Mouse (Mus musculus): ENCODE measurements at regions not wholly inside any gene's neighbourhood (a gene's known extent, or its start where the extent isn't known, plus 50 kb on each side); places are given as distances from the start of the nearest gene placed in this dataset.

DNA sequence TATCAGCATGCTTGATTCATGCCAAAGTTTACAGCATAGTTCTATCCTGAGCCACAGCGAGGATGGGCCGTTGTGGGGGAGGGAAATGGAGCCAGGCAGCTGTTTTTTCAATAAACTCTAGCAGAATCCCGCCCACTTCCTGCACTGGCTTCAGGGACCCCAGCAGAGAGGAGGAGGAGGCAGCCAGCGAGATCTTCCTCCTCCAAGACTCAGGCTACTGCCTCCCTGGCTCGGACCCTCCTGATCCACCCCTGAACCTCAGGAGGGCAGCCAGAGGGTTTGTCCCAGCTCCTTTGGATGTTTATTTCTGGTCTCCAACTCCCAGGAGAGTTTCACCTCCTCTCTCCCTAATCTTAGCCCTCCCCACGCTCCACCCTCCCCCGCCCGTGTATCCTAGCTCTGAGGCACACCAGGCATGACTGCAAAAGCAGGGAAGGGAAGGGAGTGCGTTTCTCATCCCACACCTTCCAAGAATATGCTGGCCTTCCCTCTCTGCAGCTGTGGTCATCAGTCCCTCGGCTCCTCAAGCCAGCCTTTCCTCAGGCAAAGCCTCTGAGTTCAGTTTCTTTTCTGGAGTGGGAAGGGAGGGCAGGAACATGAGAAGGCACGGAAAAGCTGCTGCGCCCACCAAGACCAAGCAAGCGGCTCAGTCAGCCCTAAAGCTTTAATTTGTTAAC, 195.5 kb downstream of the Sox4 start:
- H3K4me1 ChIP-seq (ENCODE audit: control insufficient read depth, insufficient read depth, low read length) = peaks cover 12% of the 10 kb centered on the region
- TF ChIP-seq POLR2A (IDR thresholded peaks at IDR 0.05; ENCODE audit: insufficient read depth, low read depth, low read length) (no peak), CTCF (IDR thresholded peaks at IDR 0.05; ENCODE audit: insufficient read depth, low read depth, low read length) (no peak)
- peak overlapping the region; percentile 65 for H3K27ac ChIP-seq (ENCODE audit: insufficient read depth, low read depth, low read length)
- H3K4me3 ChIP-seq (ENCODE audit: insufficient read depth, low read depth, low read length) = peak overlapping the region; percentile 49
- WGBS = 1% methylated on average over 13 of the region's 13 CpGs

DNA sequence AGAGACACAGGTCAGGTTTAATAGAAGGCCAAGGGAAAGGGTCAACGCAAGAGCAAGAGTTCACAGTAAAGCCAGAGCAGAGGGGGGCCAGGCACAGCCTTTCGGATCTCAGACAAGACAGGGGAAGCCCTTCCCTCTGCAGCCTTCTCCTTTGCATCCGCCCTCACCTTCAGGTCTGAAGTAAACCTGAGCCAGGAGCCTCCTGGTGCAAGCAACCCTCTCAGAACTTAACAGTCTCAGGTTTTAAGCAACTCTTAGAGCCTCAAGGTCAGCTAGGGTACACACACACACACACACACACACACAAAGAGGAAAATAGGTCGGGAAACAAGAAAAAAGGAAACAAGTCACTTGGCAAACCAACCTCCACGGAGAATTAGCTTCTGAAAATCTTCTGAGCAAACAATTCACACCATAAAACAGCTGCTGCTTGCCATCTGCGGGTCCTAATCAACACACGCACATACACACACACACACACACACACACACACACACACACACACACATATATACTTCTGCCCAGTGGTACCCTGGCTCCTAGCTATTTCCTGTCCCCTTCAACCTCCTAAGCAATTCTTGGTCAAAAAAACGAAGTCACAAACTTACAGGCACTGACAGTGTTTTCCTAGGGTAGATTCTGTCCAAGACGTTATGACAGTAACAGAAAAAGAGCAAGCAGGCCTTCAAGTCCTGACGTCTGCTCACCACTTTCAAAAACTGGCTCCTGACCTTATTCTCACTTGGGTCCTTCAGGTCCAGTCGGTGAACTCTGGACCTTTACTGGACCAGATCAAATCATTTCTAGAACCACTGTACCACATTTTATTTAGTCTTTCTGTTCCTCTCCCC, 196.4 kb downstream of the Sox4 start:
- Histone ChIP-seq H3K4me1 (ENCODE audit: control insufficient read depth, insufficient read depth, low read length) (peaks cover 12% of the 10 kb centered on the region), H3K4me3 (ENCODE audit: insufficient read depth, low read depth, low read length) (no peak overlapping the region), H3K27ac (ENCODE audit: insufficient read depth, low read depth, low read length) (peak overlapping the region; percentile 37)
- no peak for TF ChIP-seq POLR2A (IDR thresholded peaks at IDR 0.05; ENCODE audit: insufficient read depth, low read depth, low read length)
- no peak for TF ChIP-seq CTCF (IDR thresholded peaks at IDR 0.05; ENCODE audit: insufficient read depth, low read depth, low read length)
- 32% methylated on average over 11 of the region's 11 CpGs for WGBS

DNA sequence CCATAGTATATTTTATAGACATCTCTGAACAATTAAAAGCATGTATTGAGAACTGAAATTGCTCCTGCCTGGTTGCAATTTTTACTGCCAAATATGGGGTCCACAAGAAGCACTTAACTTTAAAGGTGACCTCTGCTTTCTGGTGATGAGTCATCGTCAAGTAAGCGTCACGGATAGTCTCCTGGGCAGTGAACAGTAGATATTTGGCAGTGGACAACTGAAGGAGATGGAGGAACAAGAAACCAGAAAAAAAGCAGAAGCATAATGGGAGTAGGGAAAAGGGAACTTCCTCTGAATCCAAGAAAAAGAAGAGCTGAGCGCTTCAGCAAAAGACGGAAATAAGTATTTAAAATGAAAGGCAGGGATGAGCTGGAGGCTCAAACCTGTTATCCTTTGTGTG, 199.3 kb downstream of the Sox4 start:
- Histone ChIP-seq H3K27ac (ENCODE audit: insufficient read depth, low read depth, low read length) (no peak overlapping the region), H3K4me3 (ENCODE audit: insufficient read depth, low read depth, low read length) (no peak overlapping the region), H3K4me1 (ENCODE audit: control insufficient read depth, insufficient read depth, low read length) (peaks cover 12% of the 10 kb centered on the region)
- 81% methylated on average over 5 of the region's 5 CpGs for WGBS
- no peak for TF ChIP-seq CTCF (IDR thresholded peaks at IDR 0.05; ENCODE audit: insufficient read depth, low read depth, low read length)
- no peak for TF ChIP-seq POLR2A (IDR thresholded peaks at IDR 0.05; ENCODE audit: insufficient read depth, low read depth, low read length)

DNA sequence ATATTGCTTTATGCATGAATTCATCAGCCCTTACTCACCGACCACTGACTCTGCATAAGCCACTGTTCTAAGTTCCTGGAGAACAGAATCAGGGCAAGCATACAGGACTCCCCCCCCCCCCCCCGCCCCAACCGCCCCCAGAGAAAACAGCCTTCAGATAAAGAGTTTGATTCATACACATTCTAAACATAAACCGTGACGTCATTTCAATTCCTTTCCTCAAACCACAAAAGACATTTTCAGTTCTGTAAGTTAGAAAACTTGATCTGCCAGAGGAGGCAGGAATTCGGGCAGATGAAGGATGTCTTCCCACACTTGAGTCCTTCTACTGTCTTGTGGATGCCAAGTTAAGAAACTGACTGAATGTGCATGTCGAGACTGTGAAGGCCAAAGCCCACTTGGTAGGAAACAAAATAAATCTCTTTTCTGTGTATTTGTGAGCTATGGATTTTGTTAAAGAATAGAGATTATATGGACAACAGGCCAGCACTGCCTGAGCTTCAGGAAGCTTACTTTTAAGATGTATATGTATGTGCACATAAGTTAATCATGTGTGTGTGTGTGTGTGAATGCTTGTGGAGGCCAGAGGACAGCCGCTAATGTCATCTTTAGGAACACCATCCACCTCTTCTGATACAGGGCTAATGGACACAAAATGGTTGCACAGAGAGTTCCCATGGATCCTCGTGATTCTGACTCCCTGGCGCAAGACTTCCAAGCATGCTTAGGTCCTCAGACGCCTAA, 202.4 kb downstream of the Sox4 start:
- no peak for TF ChIP-seq CTCF (IDR thresholded peaks at IDR 0.05; ENCODE audit: insufficient read depth, low read depth, low read length)
- no peak for TF ChIP-seq POLR2A (IDR thresholded peaks at IDR 0.05; ENCODE audit: insufficient read depth, low read depth, low read length)
- Histone ChIP-seq H3K4me3 (ENCODE audit: insufficient read depth, low read depth, low read length) (no peak overlapping the region), H3K27ac (ENCODE audit: insufficient read depth, low read depth, low read length) (no peak overlapping the region), H3K4me1 (ENCODE audit: control insufficient read depth, insufficient read depth, low read length) (no peaks in the 10 kb centered on the region)
- 88% methylated on average over 11 of the region's 11 CpGs for WGBS

DNA sequence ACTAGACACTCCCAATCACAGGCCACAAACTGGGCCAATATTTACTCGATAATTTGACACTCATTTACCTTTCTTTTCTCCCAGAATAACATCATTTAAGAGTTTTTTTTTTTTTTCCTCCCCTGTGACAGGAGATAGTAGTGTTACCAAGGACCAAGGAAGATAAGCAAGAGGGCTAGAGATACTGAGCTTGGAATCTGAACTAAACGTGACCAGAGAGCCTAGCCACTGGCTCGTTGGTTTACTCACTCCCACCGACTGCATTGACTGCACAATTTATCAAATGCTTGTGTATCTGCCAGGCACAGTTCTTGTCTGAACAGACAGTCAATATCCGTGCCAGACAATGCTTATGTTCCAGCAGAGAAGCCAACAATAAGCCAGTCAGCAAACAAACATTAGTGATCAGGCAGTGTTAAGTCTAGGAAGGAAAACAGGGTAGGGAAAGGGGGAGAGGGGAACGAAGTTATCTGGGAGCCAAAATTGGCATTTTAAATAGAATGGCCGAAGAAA, 213.3 kb downstream of the Sox4 start:
- WGBS = 60% methylated on average over 7 of the region's 7 CpGs
- Histone ChIP-seq H3K4me3 (ENCODE audit: insufficient read depth, low read depth, low read length) (no peak overlapping the region), H3K27ac (ENCODE audit: insufficient read depth, low read depth, low read length) (no peak overlapping the region), H3K4me1 (ENCODE audit: control insufficient read depth, insufficient read depth, low read length) (peaks cover 4% of the 10 kb centered on the region; the same call in 1 of the 2 replicates)
- no peak for TF ChIP-seq POLR2A (IDR thresholded peaks at IDR 0.05; ENCODE audit: insufficient read depth, low read depth, low read length)
- TF ChIP-seq CTCF (IDR thresholded peaks at IDR 0.05; ENCODE audit: insufficient read depth, low read depth, low read length) = no peak

DNA sequence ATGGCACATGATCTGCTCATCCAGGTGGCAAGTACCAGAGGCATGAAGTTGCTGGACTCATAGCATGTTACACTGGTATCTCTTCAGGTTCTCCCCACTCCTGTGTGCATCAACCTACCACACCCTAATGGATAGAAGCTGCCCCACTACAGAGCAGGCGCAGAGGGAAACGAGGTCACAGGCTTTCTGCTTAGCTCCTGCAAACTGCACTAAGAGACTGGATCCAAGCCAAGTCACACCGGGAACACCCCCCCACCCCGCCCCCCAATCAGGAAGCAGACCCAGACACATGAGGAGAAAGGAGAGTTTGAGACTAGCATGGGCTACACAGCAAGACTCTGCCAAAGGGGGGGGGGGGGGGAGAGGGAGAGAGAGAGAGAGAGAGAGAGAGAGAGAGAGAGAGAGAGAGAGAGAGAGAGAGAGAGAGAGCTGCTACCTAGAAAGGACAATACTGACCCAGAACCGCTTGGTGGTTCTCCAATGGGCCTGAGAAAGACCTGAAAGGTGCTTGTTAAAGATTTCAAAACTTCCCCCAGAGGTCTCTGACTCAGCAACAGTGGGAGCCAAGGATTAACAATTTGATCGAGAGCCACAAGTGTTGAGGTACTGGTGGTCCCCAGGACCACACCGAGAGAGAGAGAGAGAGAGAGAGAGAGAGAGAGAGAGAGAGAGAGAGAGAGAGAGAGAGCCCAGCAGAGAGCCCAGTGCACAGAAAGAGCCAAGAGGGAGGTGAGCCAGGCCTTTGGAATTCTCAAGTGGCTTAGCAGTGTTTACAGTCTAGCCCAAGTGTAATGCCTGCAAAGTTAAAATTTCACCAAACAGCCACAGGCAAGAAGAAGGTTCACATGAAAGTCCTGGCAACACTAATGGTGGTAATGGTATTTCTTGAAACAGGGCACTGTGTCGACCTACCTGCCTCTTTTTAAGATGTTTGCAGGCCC, 215.1 kb downstream of the Sox4 start:
- peaks cover 4% of the 10 kb centered on the region; the same call in 1 of the 2 replicates for H3K4me1 ChIP-seq (ENCODE audit: control insufficient read depth, insufficient read depth, low read length)
- no peak overlapping the region for H3K4me3 ChIP-seq (ENCODE audit: insufficient read depth, low read depth, low read length)
- 51% methylated on average over 8 of the region's 8 CpGs for WGBS
- H3K27ac ChIP-seq (ENCODE audit: insufficient read depth, low read depth, low read length) = no peak overlapping the region
- TF ChIP-seq CTCF (IDR thresholded peaks at IDR 0.05; ENCODE audit: insufficient read depth, low read depth, low read length) (no peak), POLR2A (IDR thresholded peaks at IDR 0.05; ENCODE audit: insufficient read depth, low read depth, low read length) (no peak)

DNA sequence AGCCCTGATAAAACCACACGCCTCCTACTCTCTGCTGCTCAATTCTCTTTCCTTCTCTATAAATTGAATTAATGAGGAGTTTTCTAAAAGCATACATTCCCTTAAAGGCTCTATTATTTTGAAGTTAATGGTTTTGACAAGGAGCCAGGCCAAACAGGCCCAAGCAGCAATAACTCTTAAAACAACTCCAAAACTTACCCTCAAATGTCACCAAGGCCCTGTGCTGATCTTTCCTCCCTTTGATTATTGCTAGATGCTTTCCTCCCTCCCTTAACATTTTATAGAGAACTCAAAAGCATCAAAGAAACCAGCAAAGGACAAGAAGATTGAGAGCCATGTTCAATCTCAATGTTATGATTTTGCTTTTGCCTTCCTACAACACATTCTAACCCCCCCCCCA, 221.0 kb downstream of the Sox4 start:
- TF ChIP-seq CTCF (IDR thresholded peaks at IDR 0.05; ENCODE audit: insufficient read depth, low read depth, low read length) (no peak), POLR2A (IDR thresholded peaks at IDR 0.05; ENCODE audit: insufficient read depth, low read depth, low read length) (no peak)
- Histone ChIP-seq H3K4me3 (ENCODE audit: insufficient read depth, low read depth, low read length) (no peak overlapping the region), H3K4me1 (ENCODE audit: control insufficient read depth, insufficient read depth, low read length) (no peaks in the 10 kb centered on the region), H3K27ac (ENCODE audit: insufficient read depth, low read depth, low read length) (no peak overlapping the region)
- WGBS = 78% methylated on average over 1 of the region's 1 CpGs

DNA sequence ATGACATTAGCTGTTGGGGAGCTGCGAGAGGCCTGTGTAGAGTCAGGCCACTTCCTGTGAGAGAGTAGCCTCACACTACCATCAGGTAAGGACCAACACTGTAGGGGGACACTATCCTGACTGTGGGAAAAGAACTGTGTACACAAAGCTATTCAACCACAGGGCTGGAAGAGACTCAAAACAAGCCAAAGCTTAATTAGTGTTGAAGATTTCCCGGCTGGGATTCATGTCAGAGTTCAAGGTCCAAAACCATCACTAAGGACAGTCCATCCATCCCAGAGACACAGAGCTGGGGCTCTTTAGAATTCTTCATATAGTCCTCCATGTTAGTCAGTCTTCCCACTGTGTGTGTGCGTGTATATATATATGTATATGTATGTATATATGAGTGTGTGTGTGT, 221.5 kb downstream of the Sox4 start:
- Histone ChIP-seq H3K27ac (ENCODE audit: insufficient read depth, low read depth, low read length) (no peak overlapping the region), H3K4me1 (ENCODE audit: control insufficient read depth, insufficient read depth, low read length) (no peaks in the 10 kb centered on the region), H3K4me3 (ENCODE audit: insufficient read depth, low read depth, low read length) (no peak overlapping the region)
- WGBS = 78% methylated on average over 3 of the region's 3 CpGs
- no peak for TF ChIP-seq POLR2A (IDR thresholded peaks at IDR 0.05; ENCODE audit: insufficient read depth, low read depth, low read length)
- TF ChIP-seq CTCF (IDR thresholded peaks at IDR 0.05; ENCODE audit: insufficient read depth, low read depth, low read length) = no peak

Data from olfactory bulb, adult 2 months (tissue).